Mouse (Mus musculus) midbrain, postnatal 0 days (tissue): ENCODE measurements around the gene Podxl2. TPM values are rescaled to one million over a fixed set of nuclear protein-coding genes. Genes with fewer than 3 reads are reported as not detected.

ENCODE experiments used
- ATAC-seq: fragments of 200-750 bp; cut with Nextera tagmentation; 2 replicates; pipeline ENCODE4 v1.8.0; 2017; ENCODE audit warnings: moderate number of reproducible peaks, mild to moderate bottlenecking, moderate TSS enrichment, moderate library complexity; ENCODE audit not compliant: low FRiP score
- DNase-seq: peaks from one replicate; pipeline ENCODE4 v3.0.0-alpha.2; 2015; ENCODE audit warnings: low spot score
- H3K27ac ChIP-seq: fragments of 300-500 bp; sonication (generic); 2 replicates; pipeline ENCODE4 v1.5.1; 2014; ENCODE audit warnings: low read depth, mild to moderate bottlenecking, low read length, mixed read lengths
- H3K27me3 ChIP-seq: fragments of 300-500 bp; sonication (generic); 2 replicates; pipeline ENCODE4 v1.6.1; 2014; ENCODE audit warnings: low read length, control low read depth, mixed read lengths; ENCODE audit not compliant: insufficient read depth
- H3K36me3 ChIP-seq: fragments of 300-500 bp; sonication (generic); 2 replicates; pipeline ENCODE4 v1.6.1; 2014; ENCODE audit warnings: low read length, control low read depth, mixed read lengths; ENCODE audit not compliant: insufficient read depth
- H3K4me1 ChIP-seq: fragments of 300-500 bp; sonication (generic); 2 replicates; pipeline ENCODE4 v1.6.1; 2014; ENCODE audit warnings: mild to moderate bottlenecking, control low read depth, antibody characterized with exemption, low read length, mixed read lengths; ENCODE audit not compliant: insufficient read depth
- H3K4me2 ChIP-seq: fragments of 300-500 bp; sonication (generic); 2 replicates; pipeline ENCODE4 v1.6.1; 2014; ENCODE audit warnings: low read depth, mild to moderate bottlenecking, low read length, mixed read lengths; ENCODE audit not compliant: poor library complexity, severe bottlenecking
- H3K4me3 ChIP-seq: fragments of 300-500 bp; sonication (generic); 2 replicates; pipeline ENCODE4 v1.5.1; 2014; ENCODE audit warnings: low read depth, mild to moderate bottlenecking, low read length, moderate library complexity
- H3K9ac ChIP-seq: fragments of 300-500 bp; sonication (generic); replicated peaks from 2 replicates; pipeline ENCODE4 v1.6.1; 2014; ENCODE audit warnings: mild to moderate bottlenecking, low read length, moderate library complexity, mixed read lengths; ENCODE audit not compliant: poor library complexity, severe bottlenecking
- H3K9me3 ChIP-seq: fragments of 300-500 bp; sonication (generic); 2 replicates; pipeline ENCODE4 v1.6.1; 2016; ENCODE audit warnings: low read length, control low read depth
- CTCF ChIP-seq: IDR thresholded peaks from 2 replicates; pipeline ENCODE4 v1.5.1; 2016; ENCODE audit warnings: antibody characterized with exemption, mild to moderate bottlenecking
- WGBS: fragments of 180-500 bp; shearing (Covaris S2); extraction: QIAGEN DNeasy Blood & Tissue Kit; methylation state at CpG from one replicate; pipeline ENCODE4 v1.1.7; 2014; 5-methylcytosine and 5-hydroxymethylcytosine counted together
- polyA plus RNA-seq: library from polyadenylated mRNA; unstranded; fragments of >200 nt; fragmentation: Nextera tagmentation; extraction: Ambion mirVana; gene quantifications from 2 replicates; pipeline ENCODE4 v1.2.1, GENCODE M21; 2015
- total RNA-seq: library from RNA; depleted of rRNA; stranded (reverse); fragments of >200 nt; gene quantifications from 2 replicates; pipeline ENCODE4 v1.2.3, GENCODE M21; 2014

Gene Podxl2
- total and polyA plus RNA-seq, 2 experiments from 2014 or later, result 776 to 883 TPM

DNA sequence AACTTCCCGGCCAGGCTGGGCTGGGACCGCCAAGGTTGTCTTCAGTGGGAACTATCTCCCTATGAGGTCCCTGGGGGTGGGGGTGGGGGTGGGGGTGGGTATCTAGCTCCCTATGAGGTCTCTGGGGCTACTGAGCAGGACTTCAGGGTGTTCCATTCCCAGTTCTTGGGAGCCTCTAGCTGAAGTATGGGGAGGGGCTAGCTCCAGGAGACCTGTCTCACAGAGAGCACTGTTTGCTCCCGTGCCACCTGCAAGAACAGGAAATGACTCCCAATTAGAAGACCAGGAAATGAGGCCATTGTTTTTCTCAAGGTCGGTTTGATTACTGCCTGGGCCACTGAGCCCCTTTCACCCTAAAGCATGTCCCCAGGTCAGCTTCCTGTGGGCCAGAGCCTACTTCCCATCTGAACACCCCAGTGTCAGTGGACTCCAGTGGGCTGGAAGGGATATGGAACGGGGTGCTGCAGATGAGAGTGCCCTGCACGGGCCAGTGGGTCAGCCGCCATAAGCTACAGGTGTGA lies 62.9 kb downstream of the Podxl2 start:
- Histone ChIP-seq H3K36me3 (0 out of 2 replicates have a peak, but pooled peaks cover 4% of the 10 kb centered on the region), H3K4me3 (no peak overlapping the region), H3K27me3 (no peaks in the 10 kb centered on the region), H3K9me3 (no peaks in the 10 kb centered on the region), H3K9ac (no peak overlapping the region), H3K4me2 (no peak overlapping the region), H3K4me1 (no peaks in the 10 kb centered on the region), H3K27ac (no peak overlapping the region)
- ATAC-seq (no peak), DNase-seq (no peak)
- WGBS, result 73% methylated on average over 7 of the region's 7 CpGs
- no peak for TF ChIP-seq CTCF

DNA sequence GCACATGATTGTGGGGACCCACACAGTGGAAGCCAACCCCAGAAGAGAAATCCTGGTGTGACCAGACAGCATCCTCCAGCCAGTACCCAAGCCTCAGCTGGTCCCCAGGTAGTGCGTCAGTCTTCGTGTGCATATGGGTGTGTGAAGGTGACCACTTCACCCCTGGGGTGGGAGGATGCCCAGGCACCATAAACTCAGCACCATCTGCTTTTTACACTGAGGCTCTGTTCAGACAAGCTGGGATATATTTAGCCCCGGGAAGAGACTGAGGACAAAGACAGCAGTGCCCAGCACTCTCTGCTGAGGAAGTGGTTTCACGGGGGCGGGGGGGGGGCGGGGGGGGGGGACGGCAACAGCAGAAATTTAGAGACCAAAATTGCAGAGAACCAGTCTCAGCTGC lies 63.4 kb downstream of the Podxl2 start:
- no peak overlapping the region for H3K4me2 ChIP-seq
- H3K4me1 ChIP-seq, result no peaks in the 10 kb centered on the region
- H3K27ac ChIP-seq, result no peak overlapping the region
- no peak for DNase-seq
- no peak for ATAC-seq
- H3K36me3 ChIP-seq, result 0 out of 2 replicates have a peak, but pooled peaks cover 4% of the 10 kb centered on the region
- H3K4me3 ChIP-seq, result no peak overlapping the region
- no peak for TF ChIP-seq CTCF
- no peaks in the 10 kb centered on the region for H3K27me3 ChIP-seq
- WGBS, result 53% methylated on average over 7 of the region's 7 CpGs
- no peaks in the 10 kb centered on the region for H3K9me3 ChIP-seq
- no peak overlapping the region for H3K9ac ChIP-seq

DNA sequence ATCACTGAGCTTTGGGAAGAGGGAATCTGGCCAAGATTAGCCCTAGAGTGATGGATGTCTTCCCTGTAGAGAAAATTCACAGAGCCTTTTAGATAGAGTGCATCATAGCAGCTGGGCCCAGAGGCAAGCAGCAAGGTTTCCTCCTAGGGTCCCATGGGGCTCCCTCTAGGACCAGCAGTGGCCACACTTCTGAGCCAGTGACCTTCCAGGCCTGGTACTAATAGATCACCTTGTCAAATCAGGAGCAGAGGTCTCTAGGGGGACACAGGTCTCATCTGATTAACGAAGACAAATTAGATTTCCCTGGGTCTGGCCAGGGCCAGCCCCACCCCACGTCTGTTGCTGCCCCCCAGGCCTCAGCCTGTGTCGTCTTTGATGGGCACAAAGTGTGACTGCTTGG lies 64.6 kb downstream of the Podxl2 start:
- DNase-seq (no peak), ATAC-seq (no peak)
- WGBS, result 68% methylated on average over 3 of the region's 3 CpGs
- no peak overlapping the region for H3K4me3 ChIP-seq
- no peaks in the 10 kb centered on the region for H3K4me1 ChIP-seq
- H3K27ac ChIP-seq, result no peak overlapping the region
- H3K4me2 ChIP-seq, result no peak overlapping the region
- H3K36me3 ChIP-seq, result 0 out of 2 replicates have a peak, but pooled peaks cover 4% of the 10 kb centered on the region
- TF ChIP-seq CTCF, result no peak
- no peaks in the 10 kb centered on the region for H3K27me3 ChIP-seq
- no peaks in the 10 kb centered on the region for H3K9me3 ChIP-seq
- no peak overlapping the region for H3K9ac ChIP-seq

DNA sequence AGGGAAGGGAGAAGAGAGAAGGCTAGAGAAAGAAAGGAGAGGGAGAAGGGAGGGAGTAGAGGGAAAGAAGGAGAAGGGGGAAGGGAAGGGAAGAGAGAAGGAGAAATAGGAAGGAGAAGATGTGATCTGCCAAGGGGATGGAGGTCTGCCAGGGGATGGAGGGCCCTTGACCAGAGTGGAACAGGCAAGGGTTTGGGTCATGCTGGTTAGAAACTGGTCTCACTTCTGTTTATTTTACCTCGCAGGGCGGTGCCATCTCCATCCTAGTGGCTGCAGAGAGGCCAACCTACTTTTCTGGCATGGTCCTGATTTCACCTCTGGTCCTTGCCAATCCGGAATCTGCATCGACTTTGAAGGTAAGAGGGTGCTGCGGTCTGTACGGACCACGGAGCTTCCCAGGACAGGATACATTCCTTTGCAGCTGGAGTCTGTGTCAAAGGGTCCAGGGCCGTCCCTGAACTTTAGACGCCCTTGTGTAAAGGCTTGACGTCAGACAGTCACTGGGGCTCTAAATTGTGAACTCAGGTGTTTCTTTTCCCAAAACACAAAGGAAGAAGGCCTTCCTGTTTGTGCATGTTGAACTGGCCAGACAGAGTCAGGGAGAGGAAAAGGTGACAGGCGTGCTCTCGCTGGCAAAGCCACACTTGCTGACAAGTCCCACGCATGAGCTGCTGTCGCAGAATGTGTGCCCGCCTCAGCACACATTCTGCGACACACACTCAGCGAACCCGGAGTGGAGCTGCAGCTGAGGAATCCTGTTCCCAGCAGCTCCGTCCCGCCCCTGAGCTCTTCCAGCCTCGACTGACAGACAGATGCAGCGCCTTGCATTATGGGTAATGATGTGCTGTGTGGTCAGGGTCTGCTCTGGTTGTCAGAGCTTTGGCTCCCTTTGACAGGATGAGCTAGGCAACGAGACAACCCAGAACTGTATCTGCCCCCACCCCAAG lies 65.5 kb downstream of the Podxl2 start:
- H3K9me3 ChIP-seq, result no peaks in the 10 kb centered on the region
- 0 out of 2 replicates have a peak, but pooled peaks cover 4% of the 10 kb centered on the region for H3K36me3 ChIP-seq
- no peak overlapping the region for H3K27ac ChIP-seq
- H3K4me3 ChIP-seq, result no peak overlapping the region
- H3K27me3 ChIP-seq, result no peaks in the 10 kb centered on the region
- H3K4me2 ChIP-seq, result no peak overlapping the region
- 71% methylated on average over 23 of the region's 23 CpGs for WGBS
- no peak overlapping the region for H3K9ac ChIP-seq
- DNase-seq, result no peak
- H3K4me1 ChIP-seq, result no peaks in the 10 kb centered on the region
- TF ChIP-seq CTCF, result no peak
- no peak for ATAC-seq

DNA sequence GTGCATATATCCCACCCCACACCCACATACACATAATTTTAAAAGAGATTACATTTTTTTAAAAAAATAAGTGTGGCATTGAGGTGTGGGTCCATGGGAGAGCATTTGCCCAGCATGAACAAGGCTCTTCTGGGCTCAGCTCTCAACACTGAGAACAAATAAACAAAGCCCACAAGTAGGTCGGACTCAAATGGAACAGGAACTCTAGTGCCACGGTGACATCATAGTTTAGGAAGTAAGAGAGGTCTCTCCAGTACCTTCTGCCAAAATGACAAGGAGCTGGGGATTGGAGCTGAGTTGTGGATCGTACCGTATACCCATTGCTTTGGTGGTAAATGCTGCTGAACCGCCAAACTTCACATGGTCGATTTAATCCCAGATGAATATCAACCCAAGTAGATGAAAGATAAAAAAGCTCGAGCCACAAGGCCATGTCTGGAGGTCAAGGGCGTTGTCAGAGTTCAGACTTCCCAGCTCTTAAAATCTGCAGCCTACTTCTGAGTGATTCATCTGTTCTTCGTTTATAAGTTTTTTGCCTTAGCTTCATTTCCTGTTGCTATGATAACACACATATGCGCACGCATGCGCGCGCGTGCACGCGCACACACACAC lies 69.8 kb downstream of the Podxl2 start:
- WGBS, result 92% methylated on average over 17 of the region's 17 CpGs
- TF ChIP-seq CTCF, result no peak
- H3K36me3 ChIP-seq, result 0 out of 2 replicates have a peak, but pooled peaks cover 4% of the 10 kb centered on the region
- no peak overlapping the region for H3K4me3 ChIP-seq
- H3K27me3 ChIP-seq, result no peaks in the 10 kb centered on the region
- DNase-seq (no peak), ATAC-seq (no peak)
- no peak overlapping the region for H3K9ac ChIP-seq
- H3K27ac ChIP-seq, result no peak overlapping the region
- H3K4me1 ChIP-seq, result no peaks in the 10 kb centered on the region
- H3K9me3 ChIP-seq, result no peaks in the 10 kb centered on the region
- no peak overlapping the region for H3K4me2 ChIP-seq
